In the genomic region with DNA sequence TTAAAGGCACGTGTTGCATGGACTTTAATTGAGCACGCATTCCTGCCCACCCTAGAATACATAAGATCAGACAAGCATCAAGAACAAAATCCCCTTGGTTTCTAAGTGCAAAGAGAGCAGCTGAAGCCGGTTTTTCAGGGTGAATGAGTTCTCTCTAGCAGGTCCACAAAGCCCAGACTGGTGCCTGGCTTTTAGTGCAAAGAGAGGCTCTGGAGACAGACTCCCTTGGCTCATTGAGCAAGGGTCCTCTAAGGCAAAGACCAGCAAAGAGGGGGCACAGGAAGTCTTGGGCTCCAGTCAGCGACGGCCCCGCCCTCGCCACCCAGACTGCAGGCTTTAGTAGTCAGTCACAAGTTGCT, we compare ENCODE assay signal across 8 mouse cellular contexts. TPM values are rescaled to one million over a fixed set of nuclear protein-coding genes. Genes with fewer than 3 reads are reported as not detected.
DNase-seq lines count a peak whose midpoint lies in the region; ATAC-seq and TF ChIP-seq lines count a peak whose summit lies in the region.

No protein-coding gene starts in this region.

- H3K4me2 ChIP-seq in CH12.LX (ENCODE audit: insufficient read depth, low read depth, poor library complexity, severe bottlenecking), result peak overlapping the region; percentile 42
- H3K4me2 ChIP-seq in forebrain, embryonic 15.5 days (replicated peaks), result peak overlapping the region; percentile 82
- peak overlapping the region; percentile 83 for H3K4me2 ChIP-seq in liver, embryonic 14.5 days (ENCODE audit: low read depth)

- no peak for TF ChIP-seq RAD21 in CH12.LX (IDR thresholded peaks at IDR 0.05; ENCODE audit: low read depth, low read length)

- TF ChIP-seq CTCF in CH12.LX (conservative IDR thresholded peaks at IDR 0.05 in 1 of 2, IDR thresholded peaks at IDR 0.05 in 1 of 2; ENCODE audit: low read depth in 2 of 2, low read length in 2 of 2), result no peak
- no peak for TF ChIP-seq CTCF in liver, embryonic 14.5 days (IDR thresholded peaks at IDR 0.05; ENCODE audit: low read depth)

- peaks cover 5% of the 10 kb centered on the region; the same call in 1 of the 2 replicates for H3K27me3 ChIP-seq in heart, embryonic 10.5 days (ENCODE audit: insufficient read depth, poor library complexity, severe bottlenecking)
- peaks cover 37% of the 10 kb centered on the region for H3K27me3 ChIP-seq in CH12.LX (replicated peaks)
- no peaks in the 10 kb centered on the region for H3K27me3 ChIP-seq in forebrain, embryonic 15.5 days
- no peaks in the 10 kb centered on the region for H3K27me3 ChIP-seq in liver, embryonic 14.5 days (ENCODE audit: control insufficient read depth, insufficient read depth, low read length)

- peak overlapping the region; percentile 84 for H3K27ac ChIP-seq in heart, embryonic 10.5 days
- no peak overlapping the region for H3K27ac ChIP-seq in CH12.LX (ENCODE audit: insufficient read depth, low read depth)
- H3K27ac ChIP-seq in forebrain, embryonic 15.5 days (replicated peaks), result no peak overlapping the region
- H3K27ac ChIP-seq in liver, embryonic 14.5 days, result no peak overlapping the region

- H3K9me3 ChIP-seq in heart, embryonic 10.5 days, result no peaks in the 10 kb centered on the region
- H3K9me3 ChIP-seq in CH12.LX (replicated peaks; ENCODE audit: low read length), result no peaks in the 10 kb centered on the region
- no peaks in the 10 kb centered on the region for H3K9me3 ChIP-seq in forebrain, embryonic 15.5 days
- H3K9me3 ChIP-seq in liver, embryonic 14.5 days (ENCODE audit: control insufficient read depth, low read length), result no peaks in the 10 kb centered on the region

- H3K9ac ChIP-seq in CH12.LX (ENCODE audit: insufficient read depth, low read depth), result no peak overlapping the region; the same call in 1 of the 2 replicates
- H3K9ac ChIP-seq in forebrain, embryonic 15.5 days (replicated peaks), result peak overlapping the region; percentile 49
- peak overlapping the region; percentile 44; the same call in 1 of the 2 replicates for H3K9ac ChIP-seq in liver, embryonic 14.5 days (replicated peaks)

- dilution Hi-C loops in CH12.LX (cut with MboI; ENCODE audit: extremely low pct_ligation_motif_present, extremely low pct_unique_long_range_greater_than_20kb, low sequenced_read_pairs), result no loop called here

- ATAC-seq in forebrain, embryonic 15.5 days (replicated peaks), result no peak
- ATAC-seq in liver, embryonic 14.5 days (ENCODE audit: insufficient read depth), result no peak

- TF ChIP-seq POLR2A in CH12.LX (IDR thresholded peaks at IDR 0.05; ENCODE audit: low read depth, low read length), result no peak

- no peaks in the 10 kb centered on the region for H3K36me3 ChIP-seq in heart, embryonic 10.5 days
- no peaks in the 10 kb centered on the region for H3K36me3 ChIP-seq in CH12.LX (replicated peaks in 1 of 2; ENCODE audit: control insufficient read depth in 1 of 2, insufficient read depth in 1 of 2, low read length in 1 of 2)
- H3K36me3 ChIP-seq in forebrain, embryonic 15.5 days, result no peaks in the 10 kb centered on the region
- no peaks in the 10 kb centered on the region for H3K36me3 ChIP-seq in liver, embryonic 14.5 days (replicated peaks; ENCODE audit: control insufficient read depth, insufficient read depth, low read depth)

- 7% methylated on average over 7 of the region's 7 CpGs for WGBS in heart, embryonic 10.5 days
- 11% methylated on average over 7 of the region's 7 CpGs for WGBS in forebrain, embryonic 15.5 days
- WGBS in liver, embryonic 14.5 days (ENCODE audit: insufficient replicate concordance), result 11% methylated on average over 7 of the region's 7 CpGs

- peaks cover 21% of the 10 kb centered on the region for H3K4me1 ChIP-seq in heart, embryonic 10.5 days
- peaks cover 6 to 16% of the 10 kb centered on the region in 2 experiments for H3K4me1 ChIP-seq in CH12.LX (ENCODE audit: control insufficient read depth in 1 of 2, insufficient read depth in 2 of 2)
- H3K4me1 ChIP-seq in forebrain, embryonic 15.5 days, result peaks cover 8% of the 10 kb centered on the region
- H3K4me1 ChIP-seq in liver, embryonic 14.5 days (replicated peaks; ENCODE audit: control insufficient read depth in 2 of 2, insufficient read depth in 2 of 2, low read length in 1 of 2), result peaks cover 0 to 7% of the 10 kb centered on the region in 2 experiments; a peak in 2 of 4 replicates

- in situ Hi-C loops in CH12.LX (cut with MboI; ENCODE audit: low pct_ligation_motif_present, low pct_unique_long_range_greater_than_20kb, low sequenced_read_pairs), result no loop called here

- no peaks in the 10 kb centered on the region for H3K79me2 ChIP-seq in CH12.LX (replicated peaks; ENCODE audit: control insufficient read depth, extremely low read depth, insufficient read depth, poor library complexity, severe bottlenecking)

- no peak for TF ChIP-seq EP300 in CH12.LX (IDR thresholded peaks at IDR 0.05; ENCODE audit: low read length)
- no peak for TF ChIP-seq EP300 in liver, embryonic 14.5 days (IDR thresholded peaks at IDR 0.05; ENCODE audit: low read depth)

- intact Hi-C loops in heart, postnatal 10 days (cut with DNase I), result loop anchor here (1.0 to 5.0 kb wide), 2 partner anchors 22 to 361 kb away; no protein-coding TSS in a partner anchor

- H3K4me3 ChIP-seq in heart, embryonic 10.5 days, result peak overlapping the region; percentile 64
- H3K4me3 ChIP-seq in CH12.LX (replicated peaks in 1 of 3; ENCODE audit: low read depth in 2 of 3, low read length in 2 of 3, poor library complexity in 1 of 3), result peak overlapping the region in 2 of 3 experiments; percentile 53 to 62
- peak overlapping the region; percentile 44 for H3K4me3 ChIP-seq in forebrain, embryonic 15.5 days
- peak overlapping the region; percentile 59 to 72; a peak in 3 of 4 replicates for H3K4me3 ChIP-seq in liver, embryonic 14.5 days (ENCODE audit: insufficient read depth in 1 of 2, low read depth in 2 of 2, low read length in 2 of 2)

- DNase-seq in heart, embryonic 10.5 days (ENCODE audit: low spot score), result no peak
- no peak for DNase-seq in heart, postnatal 10 days
- DNase-seq in CH12.LX (ENCODE audit: extremely low read depth), result no peak
- DNase-seq in liver, embryonic 14.5 days (ENCODE audit: low read depth in 3 of 3, low spot score in 3 of 3), result no peak
- DNase-seq in right cerebral cortex, postnatal 36 days (ENCODE audit: low spot score in 2 of 2), result no peak
- no peak for DNase-seq in urinary bladder, postnatal 36 days (ENCODE audit: low spot score in 2 of 2)
- DNase-seq in layer of hippocampus, adult 9-10 months (ENCODE audit: low spot score), result no peak

TF ChIP-seq in CH12.LX, 34 proteins besides CTCF, POLR2A, EP300 and RAD21:
- no peak for TF ChIP-seq TCF12 (IDR thresholded peaks at IDR 0.05; ENCODE audit: low read depth, low read length)
- TF ChIP-seq JUND (conservative IDR thresholded peaks at IDR 0.05; ENCODE audit: low read depth, low read length), result no peak
- no peak for TF ChIP-seq POLR2AphosphoS2 (IDR thresholded peaks at IDR 0.05; ENCODE audit: low read depth, low read length)
- TF ChIP-seq USF2 (conservative IDR thresholded peaks at IDR 0.05; ENCODE audit: low read depth, low read length), result no peak

RNA-seq across cellular contexts. Expression of gene Cracr2a, which starts 0.3 kb away (rescaled TPM):
- polyA plus RNA-seq in heart, embryonic 10.5 days (2016; fragmentation: Nextera tagmentation; extraction: Ambion mirVana), result 1.6 and 1.7 TPM in 2 replicates
- 1 to 10 TPM; 1.4 to 1.9 TPM for total RNA-seq in heart, postnatal 10 days (2021)
- total RNA-seq in CH12.LX (2012; rRNA removed) (1.2 and 1.4 TPM in 2 replicates), CH12.LX (2014; rRNA removed) (0.53 and 1.5 TPM in 2 replicates)
- 1.6 and 1.8 TPM in 2 replicates for polyA plus RNA-seq in CH12.LX (2012; ENCODE audit: insufficient read length, low read depth)
- polyA plus RNA-seq in forebrain, embryonic 15.5 days (2015; fragmentation: Nextera tagmentation; extraction: Ambion mirVana), result 0.13 and 0.31 TPM in 2 replicates
- 0.30 and 0.35 TPM in 2 replicates for polyA plus RNA-seq in liver, embryonic 14.5 days (2012; rRNA removed)
- polyA plus RNA-seq in liver, embryonic 14.5 days (2014; fragmentation: Nextera tagmentation; extraction: Ambion mirVana), result 0.51 and 0.57 TPM in 2 replicates
